Mouse (Mus musculus) kidney, embryonic 16.5 days (tissue): ENCODE data around the gene Fcf1. TPM values are rescaled to one million over a fixed set of nuclear protein-coding genes. Genes with fewer than 3 reads are reported as not detected.

Source experiments
- ATAC-seq: fragments of 200-750 bp; cut with Nextera tagmentation; 2 replicates; pipeline ENCODE4 v1.8.0; 2017; ENCODE audit warnings: moderate TSS enrichment; ENCODE audit not compliant: low FRiP score, low TSS enrichment
- H3K27ac ChIP-seq: fragments of 300-500 bp; sonication (generic); 2 replicates; pipeline ENCODE4 v1.5.1; 2014; ENCODE audit warnings: low read length
- H3K27me3 ChIP-seq: fragments of 300-500 bp; sonication (generic); 2 replicates; pipeline ENCODE4 v1.6.1; 2014; ENCODE audit warnings: low read length, control low read depth, mixed read lengths; ENCODE audit not compliant: insufficient read depth
- H3K36me3 ChIP-seq: fragments of 300-500 bp; sonication (generic); 2 replicates; pipeline ENCODE4 v1.6.1; 2014; ENCODE audit warnings: low read length, control low read depth, mixed read lengths; ENCODE audit not compliant: insufficient read depth
- H3K4me1 ChIP-seq: fragments of 300-500 bp; sonication (generic); 2 replicates; pipeline ENCODE4 v1.6.1; 2014; ENCODE audit warnings: low read length, control low read depth, mixed read lengths; ENCODE audit not compliant: insufficient read depth
- H3K4me2 ChIP-seq: fragments of 300-500 bp; sonication (generic); replicated peaks from 2 replicates; pipeline ENCODE4 v1.6.1; 2014; ENCODE audit warnings: low read depth, low read length
- H3K4me3 ChIP-seq: fragments of 300-500 bp; sonication (generic); 2 replicates; pipeline ENCODE4 v1.5.1; 2014; ENCODE audit warnings: mild to moderate bottlenecking, low read length
- H3K9ac ChIP-seq: fragments of 300-500 bp; sonication (generic); replicated peaks from 2 replicates; pipeline ENCODE4 v1.6.1; 2014; ENCODE audit warnings: low read length
- H3K9me3 ChIP-seq: fragments of 300-500 bp; sonication (generic); 2 replicates; pipeline ENCODE4 v1.6.1; 2016; ENCODE audit warnings: low read length, control low read depth
- whole genome bisulfite sequencing: fragments of 180-500 bp; shearing (Covaris S2); extraction: QIAGEN DNeasy Blood & Tissue Kit; methylation state at CpG from one replicate; pipeline ENCODE4 v1.1.7; 2014; 5-methylcytosine and 5-hydroxymethylcytosine counted together
- polyA plus RNA-seq: library from polyadenylated mRNA; unstranded; fragments of >200 nt; fragmentation: Nextera tagmentation; extraction: Ambion mirVana; gene quantifications from 2 replicates; pipeline ENCODE4 v1.2.1, GENCODE M21; 2015

Fcf1 gene
- polyA plus RNA-seq, 1 experiment from 2014 or later, result 135 TPM

DNA sequence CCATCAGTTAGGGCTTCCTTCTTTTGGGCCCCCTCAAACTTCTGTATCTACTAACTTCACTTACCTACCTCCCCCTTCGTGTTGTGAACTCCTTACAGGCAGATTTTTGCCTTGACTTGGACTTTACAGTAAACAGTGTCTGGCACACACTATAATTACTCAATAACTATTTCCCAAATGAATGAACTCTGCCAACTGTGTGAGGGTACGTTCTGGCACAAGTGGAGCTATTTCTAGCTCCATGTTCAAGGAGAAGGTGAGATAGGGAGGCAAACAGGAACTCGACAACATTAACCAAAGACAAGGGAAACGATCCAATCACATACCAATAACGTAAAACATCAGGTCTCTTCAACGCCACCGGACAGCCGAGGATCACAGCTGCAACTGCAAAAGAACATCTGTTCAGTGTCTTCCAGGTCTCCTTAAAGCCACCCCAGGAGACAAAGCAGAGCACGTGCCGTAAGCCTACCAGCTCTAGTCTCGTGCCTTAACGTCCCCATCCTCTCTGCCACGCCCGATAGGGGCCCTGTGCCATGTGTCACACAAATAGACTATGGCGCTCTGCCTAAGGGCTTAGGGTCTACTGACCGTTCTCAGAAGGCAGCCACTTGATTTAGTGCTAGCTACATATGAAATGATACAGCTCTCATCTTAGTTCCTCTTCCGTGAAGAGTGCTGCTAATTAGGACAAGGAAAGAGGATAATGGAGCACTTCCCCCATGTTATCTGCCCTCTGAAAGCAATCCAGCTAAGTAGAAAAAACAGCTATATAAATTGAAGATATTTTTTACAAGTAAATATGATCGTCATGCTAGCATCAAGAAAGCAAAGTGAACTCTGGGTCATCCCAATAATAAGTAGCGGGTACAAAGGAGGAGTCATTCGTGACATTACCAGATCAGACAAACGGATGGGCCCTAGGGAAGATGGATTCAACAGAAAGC, 27.4 kb upstream of the Fcf1 start:
- H3K4me1 ChIP-seq, result no peaks in the 10 kb centered on the region
- H3K4me2 ChIP-seq, result no peak overlapping the region
- no peaks in the 10 kb centered on the region for H3K9me3 ChIP-seq
- H3K27me3 ChIP-seq, result no peaks in the 10 kb centered on the region
- no peak overlapping the region for H3K27ac ChIP-seq
- ATAC-seq, result no peak
- H3K36me3 ChIP-seq, result peaks cover 21% of the 10 kb centered on the region
- H3K9ac ChIP-seq, result no peak overlapping the region
- 88% methylated on average over 21 of the region's 21 CpGs for WGBS
- H3K4me3 ChIP-seq, result no peak overlapping the region

DNA sequence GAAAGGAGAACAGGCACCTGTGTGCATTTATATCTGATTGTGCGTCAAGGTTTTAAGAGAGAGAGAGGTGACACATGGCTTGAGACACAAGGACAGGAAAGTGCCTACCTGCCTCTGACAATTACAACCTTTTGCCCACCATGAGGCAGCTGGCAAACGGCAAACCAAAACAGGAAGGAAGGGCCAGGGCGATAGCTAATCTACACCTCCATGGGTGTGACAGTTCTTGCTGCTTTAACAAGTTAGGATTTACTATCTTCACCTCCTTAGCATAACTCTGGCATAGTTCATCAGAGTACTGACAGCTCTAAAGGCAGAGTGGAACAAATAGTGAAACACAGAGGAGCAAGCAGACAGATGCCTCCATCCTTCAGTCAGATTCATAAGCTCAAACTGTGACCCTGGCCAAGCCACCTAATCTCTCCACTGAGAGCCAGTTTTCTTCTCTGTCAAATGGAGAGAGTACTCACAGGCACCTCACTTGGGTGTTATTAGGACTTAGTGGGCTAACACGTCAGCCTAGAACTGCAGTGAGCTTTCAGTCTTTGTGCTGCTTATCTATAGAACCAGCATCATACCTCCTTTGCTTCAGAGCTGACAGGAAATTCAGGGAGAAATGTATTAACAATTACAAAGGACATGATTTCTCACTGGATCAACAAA, 26.4 kb upstream of the Fcf1 start:
- Histone ChIP-seq H3K9ac (no peak overlapping the region), H3K27me3 (no peaks in the 10 kb centered on the region), H3K4me1 (no peaks in the 10 kb centered on the region), H3K9me3 (no peaks in the 10 kb centered on the region), H3K27ac (no peak overlapping the region), H3K4me2 (no peak overlapping the region), H3K36me3 (peaks cover 17% of the 10 kb centered on the region), H3K4me3 (no peak overlapping the region)
- WGBS, result 77% methylated on average over 4 of the region's 4 CpGs
- ATAC-seq, result no peak

DNA sequence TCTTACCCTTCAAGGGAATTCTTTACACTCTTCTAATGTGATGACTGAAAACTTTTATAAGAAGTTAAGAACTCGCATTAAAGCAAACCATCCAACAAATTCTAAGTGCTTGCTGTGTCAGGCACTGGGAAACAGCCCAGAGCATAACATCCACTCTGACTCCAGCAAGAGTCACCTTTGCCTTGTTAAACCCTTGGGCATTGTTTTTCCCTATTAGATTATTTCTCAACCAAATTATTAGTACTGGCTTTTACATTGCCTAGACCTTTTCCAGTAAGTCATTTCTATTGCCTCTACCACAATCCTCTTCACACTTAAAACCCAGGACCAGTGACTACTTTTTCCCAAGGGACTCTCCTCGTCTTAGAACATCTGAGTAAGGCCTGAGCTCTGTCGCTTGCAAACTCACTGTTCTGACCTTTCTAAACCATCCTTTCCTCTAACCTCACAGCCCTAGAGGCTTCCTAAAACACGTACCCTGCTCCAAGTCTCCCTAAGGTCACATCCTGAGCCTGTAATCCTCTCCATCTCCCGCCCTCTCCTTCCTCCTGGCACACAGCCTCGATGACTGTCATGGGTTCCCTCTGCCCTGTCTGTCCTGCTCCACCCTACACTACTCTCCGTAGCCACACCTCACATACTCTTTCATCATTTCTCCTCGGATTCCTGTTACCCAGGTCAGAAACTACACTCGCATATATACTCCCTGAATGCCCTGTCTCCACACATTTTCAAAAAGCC, 25.7 kb upstream of the Fcf1 start:
- no peak overlapping the region for H3K4me3 ChIP-seq
- no peaks in the 10 kb centered on the region for H3K9me3 ChIP-seq
- H3K4me2 ChIP-seq, result no peak overlapping the region
- no peak for ATAC-seq
- no peak overlapping the region for H3K9ac ChIP-seq
- H3K36me3 ChIP-seq, result peaks cover 20% of the 10 kb centered on the region
- no peaks in the 10 kb centered on the region for H3K4me1 ChIP-seq
- no peak overlapping the region for H3K27ac ChIP-seq
- H3K27me3 ChIP-seq, result no peaks in the 10 kb centered on the region
- 87% methylated on average over 9 of the region's 9 CpGs for WGBS

DNA sequence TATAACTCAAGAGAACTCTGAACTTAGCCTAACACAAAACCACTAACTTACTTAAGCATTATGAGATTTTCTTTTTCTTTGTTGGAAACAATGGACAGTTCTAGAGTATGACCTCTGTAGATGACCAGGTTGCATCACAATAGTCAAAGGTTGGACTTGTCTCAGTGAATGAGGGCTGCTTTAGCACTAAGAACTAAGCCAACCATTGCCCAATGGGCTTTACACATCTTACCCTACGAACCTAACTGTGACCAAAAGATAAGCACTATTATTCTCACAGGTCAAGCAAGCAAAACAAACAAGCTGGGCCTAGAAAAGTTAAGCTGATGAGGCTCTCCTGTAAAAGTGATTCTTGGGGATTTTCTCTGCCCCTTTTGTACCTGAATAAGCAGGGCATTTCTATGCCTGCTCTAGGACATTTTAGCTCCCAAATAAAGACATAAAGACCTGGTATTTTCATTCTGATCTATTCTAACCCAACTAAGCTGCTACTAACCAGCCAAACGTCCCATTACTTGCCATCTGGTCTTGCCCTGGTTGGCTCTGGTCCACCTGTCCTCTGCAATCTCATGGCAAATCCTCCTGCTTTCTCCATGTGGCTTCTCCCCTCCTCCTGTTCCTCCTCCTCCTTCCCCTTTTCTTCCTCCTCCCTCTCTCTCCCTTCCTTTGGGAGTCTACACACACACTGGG, 22.7 kb upstream of the Fcf1 start:
- H3K4me1 ChIP-seq, result no peaks in the 10 kb centered on the region
- 84% methylated on average over 2 of the region's 2 CpGs for WGBS
- H3K9me3 ChIP-seq, result no peaks in the 10 kb centered on the region
- no peaks in the 10 kb centered on the region for H3K27me3 ChIP-seq
- ATAC-seq, result no peak
- no peak overlapping the region for H3K4me3 ChIP-seq
- no peak overlapping the region for H3K4me2 ChIP-seq
- peaks cover 12% of the 10 kb centered on the region for H3K36me3 ChIP-seq
- H3K27ac ChIP-seq, result no peak overlapping the region
- no peak overlapping the region for H3K9ac ChIP-seq

DNA sequence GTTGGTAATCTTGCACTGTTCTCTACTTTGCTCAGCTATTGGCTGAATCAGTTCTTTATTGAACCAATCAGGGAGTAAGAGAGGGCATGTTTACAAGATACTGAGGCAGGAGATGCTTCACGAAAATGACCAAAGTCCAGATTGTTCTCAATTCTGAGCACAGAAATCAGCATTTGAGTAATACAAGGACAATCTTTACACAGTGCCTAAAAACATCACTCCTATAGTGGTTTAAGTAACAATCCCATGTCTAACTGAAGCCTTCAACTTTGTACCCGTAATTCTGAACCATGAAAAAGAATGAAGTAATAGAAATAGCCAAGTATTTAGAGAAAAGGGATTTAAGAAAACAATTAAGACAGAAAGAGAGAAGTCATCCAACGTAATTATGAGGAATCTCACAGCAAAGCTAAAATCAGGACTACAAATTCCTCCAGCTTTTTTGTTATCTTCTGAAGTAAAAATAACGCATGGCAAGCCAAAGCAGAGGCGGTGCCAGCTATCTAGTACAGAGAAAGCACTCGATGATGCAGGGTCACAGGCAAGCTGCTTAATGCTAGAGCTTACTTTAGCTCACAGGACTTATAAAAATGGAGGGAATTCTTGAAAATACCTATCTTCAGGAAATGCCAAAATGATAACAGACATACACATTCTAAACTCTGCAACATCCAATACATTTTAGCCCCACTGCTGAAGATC, 22.0 kb upstream of the Fcf1 start:
- H3K4me3 ChIP-seq, result no peak overlapping the region
- H3K4me2 ChIP-seq, result no peak overlapping the region
- no peak overlapping the region for H3K9ac ChIP-seq
- no peak overlapping the region for H3K27ac ChIP-seq
- H3K36me3 ChIP-seq, result peaks cover 12% of the 10 kb centered on the region
- WGBS, result 89% methylated on average over 6 of the region's 6 CpGs
- no peak for ATAC-seq
- H3K27me3 ChIP-seq, result no peaks in the 10 kb centered on the region
- H3K9me3 ChIP-seq, result no peaks in the 10 kb centered on the region
- no peaks in the 10 kb centered on the region for H3K4me1 ChIP-seq

- H3K27me3 ChIP-seq, result no peaks in the 10 kb centered on the region
- H3K4me3 ChIP-seq, result no peak overlapping the region
- no peaks in the 10 kb centered on the region for H3K9me3 ChIP-seq
- H3K36me3 ChIP-seq, result peaks cover 7% of the 10 kb centered on the region
- ATAC-seq, result no peak
- no peak overlapping the region for H3K27ac ChIP-seq
- H3K4me2 ChIP-seq, result no peak overlapping the region
- no peaks in the 10 kb centered on the region for H3K4me1 ChIP-seq
- 80% methylated on average over 6 of the region's 6 CpGs for WGBS
- H3K9ac ChIP-seq, result no peak overlapping the region
Measured at GRCm38 (mm10) chr12:84950763-84951162, 19.9 kb upstream of the Fcf1 start.

DNA sequence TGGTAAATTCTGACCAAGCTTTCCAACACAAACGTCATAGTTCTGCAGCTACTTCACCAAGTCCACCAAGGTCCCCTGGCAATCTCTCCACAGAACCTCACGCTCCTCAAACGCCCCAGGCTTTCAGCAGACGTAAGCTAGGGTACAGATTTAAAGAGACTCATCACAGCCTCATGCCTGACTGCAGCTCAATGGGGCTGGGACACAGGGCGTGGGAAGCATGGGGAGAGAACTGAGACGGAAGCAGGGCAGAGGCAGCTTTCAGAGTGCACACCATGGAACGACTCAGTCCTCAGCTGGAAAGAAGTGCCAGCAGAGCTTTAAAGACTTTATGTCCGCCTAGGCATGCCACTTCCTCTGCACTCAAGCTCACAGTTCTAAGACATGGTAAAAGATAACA, 19.2 kb upstream of the Fcf1 start:
- H3K27ac ChIP-seq, result no peak overlapping the region

DNA sequence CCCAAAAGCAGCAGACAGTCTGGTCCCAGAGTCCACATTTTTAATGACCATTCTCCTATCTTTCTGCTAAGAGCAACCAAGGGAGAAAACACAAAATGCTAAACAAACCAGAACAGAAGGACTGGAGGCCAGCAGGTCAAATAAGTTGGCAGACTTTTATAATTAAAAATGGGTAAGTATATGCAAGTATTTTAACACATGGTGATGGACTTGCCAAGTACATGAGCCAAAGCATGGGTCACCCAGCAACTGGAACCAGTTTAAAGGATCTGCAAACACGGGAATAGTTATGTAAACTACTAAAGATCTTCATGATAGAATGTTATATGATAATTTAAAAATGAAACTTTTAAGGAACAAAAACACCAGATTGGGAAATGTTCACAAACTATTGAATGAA, 18.3 kb upstream of the Fcf1 start:
- no peak overlapping the region for H3K4me3 ChIP-seq
- no peak overlapping the region for H3K27ac ChIP-seq
- H3K9me3 ChIP-seq, result no peaks in the 10 kb centered on the region
- WGBS, result 76% methylated on average over 1 of the region's 1 CpGs
- H3K4me2 ChIP-seq, result no peak overlapping the region
- ATAC-seq, result no peak
- peaks cover 7% of the 10 kb centered on the region for H3K36me3 ChIP-seq
- no peak overlapping the region for H3K9ac ChIP-seq
- H3K4me1 ChIP-seq, result no peaks in the 10 kb centered on the region
- no peaks in the 10 kb centered on the region for H3K27me3 ChIP-seq

More for the DNA sequence above, 19.2 kb upstream of the Fcf1 start:
- Histone ChIP-seq H3K4me2 (no peak overlapping the region), H3K9ac (no peak overlapping the region), H3K36me3 (peaks cover 7% of the 10 kb centered on the region), H3K4me3 (no peak overlapping the region), H3K9me3 (no peaks in the 10 kb centered on the region), H3K4me1 (no peaks in the 10 kb centered on the region), H3K27me3 (no peaks in the 10 kb centered on the region)
- 64% methylated on average over 8 of the region's 8 CpGs for WGBS
- ATAC-seq, result no peak

DNA sequence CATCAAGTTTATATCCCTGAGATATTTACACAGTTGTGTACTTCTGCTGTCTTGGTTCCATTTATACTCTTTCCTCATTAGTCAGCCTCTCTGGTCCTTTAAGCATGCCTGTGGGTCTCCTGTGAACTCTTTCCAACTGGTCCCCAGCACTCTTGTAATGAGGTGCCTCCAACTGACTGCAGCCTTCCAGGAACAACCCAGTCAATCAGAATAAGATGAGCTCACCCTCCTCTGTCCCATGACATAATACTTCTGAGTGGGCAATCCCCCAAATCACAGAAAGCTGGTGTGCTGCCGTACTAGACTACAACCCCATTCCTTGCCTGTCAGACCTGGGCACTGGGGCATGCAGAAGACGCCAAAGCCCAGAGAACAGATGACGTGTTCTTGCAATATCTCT, 14.4 kb upstream of the Fcf1 start:
- Histone ChIP-seq H3K36me3 (0 out of 2 replicates have a peak, but pooled peaks cover 2% of the 10 kb centered on the region), H3K9me3 (no peaks in the 10 kb centered on the region), H3K9ac (no peak overlapping the region), H3K4me2 (no peak overlapping the region), H3K27me3 (no peaks in the 10 kb centered on the region), H3K4me1 (no peaks in the 10 kb centered on the region), H3K4me3 (no peak overlapping the region), H3K27ac (no peak overlapping the region)
- WGBS, result 94% methylated on average over 3 of the region's 3 CpGs
- ATAC-seq, result no peak
